8 mouse cellular contexts compared by ENCODE assay signal in genomic region chr11:101626649-101626994, GRCm38 (mm10). TPM values are rescaled to one million over a fixed set of nuclear protein-coding genes. Genes with fewer than 3 reads are reported as not detected.
A peak's percentile ranks its signal among the peaks of the same experiment; 100 is the strongest.
DNase-seq lines count a peak whose midpoint lies in the region; ATAC-seq and TF ChIP-seq lines count a peak whose summit lies in the region.

No protein-coding gene starts in this region.

- dilution Hi-C loops in CH12.LX (cut with MboI; ENCODE audit: extremely low pct_ligation_motif_present, extremely low pct_unique_long_range_greater_than_20kb, low sequenced_read_pairs): no loop called here

- WGBS in forebrain, embryonic 16.5 days: 5% methylated on average over 8 of the region's 8 CpGs
- WGBS in liver, embryonic 16.5 days (ENCODE audit: insufficient replicate concordance): 3% methylated on average over 8 of the region's 8 CpGs

- DNase-seq in adrenal gland, adult 8-10 months: peak; percentile 24
- DNase-seq in adrenal gland, adult (ENCODE audit: inconsistent age in 2 of 2, low spot score in 1 of 2): no peak
- DNase-seq in CH12.LX (ENCODE audit: extremely low read depth): no peak
- DNase-seq in ovary, postnatal 36 days (ENCODE audit: low spot score): no peak
- DNase-seq in adrenal gland, adult 2 months: no peak
- no peak for DNase-seq in cerebellum, adult 11 months

- H3K27ac ChIP-seq in CH12.LX (ENCODE audit: insufficient read depth, low read depth): peak overlapping the region; percentile 97
- peak overlapping the region; percentile 90 for H3K27ac ChIP-seq in forebrain, embryonic 16.5 days (ENCODE audit: low read length)
- H3K27ac ChIP-seq in liver, embryonic 16.5 days (ENCODE audit: low read length): peak overlapping the region; percentile 99

- H3K79me2 ChIP-seq in CH12.LX (replicated peaks; ENCODE audit: control insufficient read depth, extremely low read depth, insufficient read depth, poor library complexity, severe bottlenecking): no peaks in the 10 kb centered on the region

- peaks cover 0 to 7% of the 10 kb centered on the region in 2 experiments for H3K36me3 ChIP-seq in CH12.LX (replicated peaks in 1 of 2; ENCODE audit: control insufficient read depth in 1 of 2, insufficient read depth in 1 of 2, low read length in 1 of 2)
- H3K36me3 ChIP-seq in forebrain, embryonic 16.5 days (ENCODE audit: control insufficient read depth, insufficient read depth): no peaks in the 10 kb centered on the region
- no peaks in the 10 kb centered on the region for H3K36me3 ChIP-seq in liver, embryonic 16.5 days (ENCODE audit: control insufficient read depth, insufficient read depth)

- no peak for TF ChIP-seq POLR2A in CH12.LX (IDR thresholded peaks at IDR 0.05; ENCODE audit: low read depth, low read length)

- TF ChIP-seq RAD21 in CH12.LX (IDR thresholded peaks at IDR 0.05; ENCODE audit: low read depth, low read length): no peak

- peak overlapping the region; percentile 42 for H3K4me2 ChIP-seq in CH12.LX (ENCODE audit: insufficient read depth, low read depth, poor library complexity, severe bottlenecking)
- H3K4me2 ChIP-seq in forebrain, embryonic 16.5 days (ENCODE audit: low read length): peak overlapping the region; percentile 81
- H3K4me2 ChIP-seq in liver, embryonic 16.5 days (ENCODE audit: low read depth, low read length): peak overlapping the region; percentile 91

- H3K9me3 ChIP-seq in CH12.LX (replicated peaks; ENCODE audit: low read length): peaks cover 9% of the 10 kb centered on the region
- H3K9me3 ChIP-seq in forebrain, embryonic 16.5 days (ENCODE audit: control insufficient read depth, low read length): no peaks in the 10 kb centered on the region
- no peaks in the 10 kb centered on the region for H3K9me3 ChIP-seq in liver, embryonic 16.5 days (replicated peaks; ENCODE audit: control insufficient read depth, low read length)

- TF ChIP-seq EP300 in CH12.LX (IDR thresholded peaks at IDR 0.05; ENCODE audit: low read length): no peak

- peak; percentile 19 for ATAC-seq in forebrain, embryonic 16.5 days
- ATAC-seq in liver, embryonic 16.5 days (ENCODE audit: low read depth): peak; percentile 12

- TF ChIP-seq CTCF in CH12.LX (conservative IDR thresholded peaks at IDR 0.05 in 1 of 2, IDR thresholded peaks at IDR 0.05 in 1 of 2; ENCODE audit: low read depth in 2 of 2, low read length in 2 of 2): no peak

- H3K9ac ChIP-seq in CH12.LX (ENCODE audit: insufficient read depth, low read depth): peak overlapping the region; percentile 62
- H3K9ac ChIP-seq in forebrain, embryonic 16.5 days (replicated peaks; ENCODE audit: low read depth, low read length): peak overlapping the region; percentile 60
- peak overlapping the region; percentile 40 for H3K9ac ChIP-seq in liver, embryonic 16.5 days (ENCODE audit: low read depth, low read length)

- H3K4me3 ChIP-seq in CH12.LX (replicated peaks in 1 of 3; ENCODE audit: low read depth in 2 of 3, low read length in 2 of 3, poor library complexity in 1 of 3): peak overlapping the region; percentile 48 to 51 (median 48)
- H3K4me3 ChIP-seq in forebrain, embryonic 16.5 days (replicated peaks; ENCODE audit: low read length): peak overlapping the region; percentile 46
- H3K4me3 ChIP-seq in liver, embryonic 16.5 days (ENCODE audit: low read depth, low read length): peak overlapping the region; percentile 71

- in situ Hi-C loops in CH12.LX (cut with MboI; ENCODE audit: low pct_ligation_motif_present, low pct_unique_long_range_greater_than_20kb, low sequenced_read_pairs): no loop called here

- H3K4me1 ChIP-seq in CH12.LX (ENCODE audit: control insufficient read depth in 1 of 2, insufficient read depth in 2 of 2): peaks cover 0 to 22% of the 10 kb centered on the region in 2 experiments; a peak in 2 of 4 replicates
- H3K4me1 ChIP-seq in forebrain, embryonic 16.5 days (replicated peaks; ENCODE audit: control insufficient read depth, insufficient read depth, low read length): peaks cover 10% of the 10 kb centered on the region
- peaks cover 14% of the 10 kb centered on the region for H3K4me1 ChIP-seq in liver, embryonic 16.5 days (ENCODE audit: control insufficient read depth, low read depth, low read length)

- H3K27me3 ChIP-seq in CH12.LX (replicated peaks): no peaks in the 10 kb centered on the region
- no peaks in the 10 kb centered on the region for H3K27me3 ChIP-seq in forebrain, embryonic 16.5 days (replicated peaks; ENCODE audit: control insufficient read depth, insufficient read depth, low read length)
- no peaks in the 10 kb centered on the region for H3K27me3 ChIP-seq in liver, embryonic 16.5 days (ENCODE audit: control insufficient read depth, insufficient read depth, low read depth, low read length)

TF ChIP-seq in CH12.LX, 34 proteins besides CTCF, POLR2A, EP300 and RAD21:
- TF ChIP-seq MXI1 (IDR thresholded peaks at IDR 0.05; ENCODE audit: low read depth, low read length) (peak; percentile 85; the same call in 1 of the 2 replicates), NELFE (IDR thresholded peaks at IDR 0.05; ENCODE audit: low read depth, low read length) (no peak), USF1 (IDR thresholded peaks at IDR 0.05; ENCODE audit: low read depth, low read length) (peak; percentile 34), ZKSCAN1 (IDR thresholded peaks at IDR 0.05; ENCODE audit: borderline replicate concordance, low read depth, low read length) (no peak), NRF1 (IDR thresholded peaks at IDR 0.05; ENCODE audit: low read depth, low read length) (no peak), MYC (IDR thresholded peaks at IDR 0.05; ENCODE audit: low read depth, low read length) (peak; percentile 92), MAX (IDR thresholded peaks at IDR 0.05; ENCODE audit: low read length) (peak; percentile 92), USF2 (conservative IDR thresholded peaks at IDR 0.05; ENCODE audit: low read depth, low read length) (peak; percentile 25; the same call in 1 of the 2 replicates), TCF12 (IDR thresholded peaks at IDR 0.05; ENCODE audit: low read depth, low read length) (no peak), SIN3A (IDR thresholded peaks at IDR 0.05; ENCODE audit: low read length) (0 out of 2 replicates have a peak, but pooled peaks have one; percentile 20)

RNA-seq across cellular contexts. Expression of gene Rdm1, which starts 0.4 kb away (rescaled TPM):
- total RNA-seq in adrenal gland, adult 8-10 months (2022): 10 to 100 TPM; 30.5 to 45.6 (median 33.6) TPM
- total RNA-seq in CH12.LX (2012; rRNA removed) (22.2 and 28.5 TPM in 2 replicates), CH12.LX (2014; rRNA removed) (18.5 and 19.2 TPM in 2 replicates)
- 9.6 and 12.3 TPM in 2 replicates for polyA plus RNA-seq in CH12.LX (2012; ENCODE audit: insufficient read length, low read depth)
- polyA plus RNA-seq in forebrain, embryonic 16.5 days (2015; fragmentation: Nextera tagmentation; extraction: Ambion mirVana): 21.9 and 32.2 TPM in 2 replicates
- 10.1 and 13.2 TPM in 2 replicates for polyA plus RNA-seq in liver, embryonic 16.5 days (2015; fragmentation: Nextera tagmentation; extraction: Ambion mirVana)
- 10 to 100 TPM; 28.7 to 29.8 TPM for total RNA-seq in adrenal gland, adult 2 months (2021)
- polyA plus RNA-seq in adrenal gland, adult 2 months (2012; rRNA removed): 17.5 and 19.9 TPM in 2 replicates

RNA-seq across cellular contexts. Expression of gene Gm11634, which starts 27.6 kb away (rescaled TPM):
- not detected for total RNA-seq in adrenal gland, adult 8-10 months (2022)
- total RNA-seq in CH12.LX (2012; rRNA removed): not detected in 2 replicates
- not detected in 2 replicates for total RNA-seq in CH12.LX (2014; rRNA removed)
- not detected in 2 replicates for polyA plus RNA-seq in CH12.LX (2012; ENCODE audit: insufficient read length, low read depth)
- polyA plus RNA-seq in forebrain, embryonic 16.5 days (2015; fragmentation: Nextera tagmentation; extraction: Ambion mirVana): not detected in 2 replicates
- polyA plus RNA-seq in liver, embryonic 16.5 days (2015; fragmentation: Nextera tagmentation; extraction: Ambion mirVana): 0.15 TPM in 1 of 2 replicates, not detected in the other
- total RNA-seq in adrenal gland, adult 2 months (2021): not detected
- not detected in 2 replicates for polyA plus RNA-seq in adrenal gland, adult 2 months (2012; rRNA removed)

RNA-seq across cellular contexts. Expression of gene Arl4d, which starts 38.7 kb away (rescaled TPM):
- total RNA-seq in adrenal gland, adult 8-10 months (2022): 10 to 100 TPM; 12.5 to 22.1 (median 16.4) TPM
- total RNA-seq in CH12.LX (2012; rRNA removed) (0.81 and 1.1 TPM in 2 replicates), CH12.LX (2014; rRNA removed) (0.59 and 0.68 TPM in 2 replicates)
- 1.1 and 1.2 TPM in 2 replicates for polyA plus RNA-seq in CH12.LX (2012; ENCODE audit: insufficient read length, low read depth)
- polyA plus RNA-seq in forebrain, embryonic 16.5 days (2015; fragmentation: Nextera tagmentation; extraction: Ambion mirVana): 36.5 and 42.2 TPM in 2 replicates
- 0.99 and 1.3 TPM in 2 replicates for polyA plus RNA-seq in liver, embryonic 16.5 days (2015; fragmentation: Nextera tagmentation; extraction: Ambion mirVana)
- 10 to 100 TPM; 10.8 to 16.6 TPM for total RNA-seq in adrenal gland, adult 2 months (2021)
- 4.0 and 4.8 TPM in 2 replicates for polyA plus RNA-seq in adrenal gland, adult 2 months (2012; rRNA removed)

RNA-seq across cellular contexts. Expression of gene Tmem106a, which starts 44.6 kb away (rescaled TPM):
- total RNA-seq in adrenal gland, adult 8-10 months (2022): 10 to 100 TPM; 12.6 to 23.8 (median 18.7) TPM
- total RNA-seq in CH12.LX (2012; rRNA removed) (1.4 and 2.2 TPM in 2 replicates), CH12.LX (2014; rRNA removed) (2.6 and 2.8 TPM in 2 replicates)
- polyA plus RNA-seq in CH12.LX (2012; ENCODE audit: insufficient read length, low read depth): 6.8 and 9.1 TPM in 2 replicates
- polyA plus RNA-seq in forebrain, embryonic 16.5 days (2015; fragmentation: Nextera tagmentation; extraction: Ambion mirVana): 1.9 and 2.4 TPM in 2 replicates
- polyA plus RNA-seq in liver, embryonic 16.5 days (2015; fragmentation: Nextera tagmentation; extraction: Ambion mirVana): 7.4 and 8.0 TPM in 2 replicates
- 10 to 100 TPM; 14.4 to 17.0 TPM for total RNA-seq in adrenal gland, adult 2 months (2021)
- polyA plus RNA-seq in adrenal gland, adult 2 months (2012; rRNA removed): 25.1 and 28.6 TPM in 2 replicates
